Mouse (Mus musculus) layer of hippocampus, postnatal 36 days (tissue): Measurements from ENCODE around the gene Rbfox3. TPM values are rescaled to one million over a fixed set of nuclear protein-coding genes. Genes with fewer than 3 reads are reported as not detected.
A peak's percentile ranks its signal among the peaks of the same experiment; 100 is the strongest.

ENCODE experiments used
- DNase-seq, 2 experiments: peaks; one replicate each; pipeline ENCODE4 v3.0.0; 2022
- total RNA-seq, 2 experiments: library from RNA; stranded (reverse); gene quantifications; 2 replicates each; pipeline ENCODE4 v1.2.3; 2021

Rbfox3 gene
- total RNA-seq, 2 experiments from 2014 or later, result 266 to 269 TPM

GRCm38 (mm10) chr11:118584826-118585225 is 326.6 kb downstream of the Rbfox3 start:
- DNase-seq, result no peak

- DNase-seq, result no peak
Measured at GRCm38 (mm10) chr11:118583989-118584388, 327.4 kb downstream of the Rbfox3 start.

DNA sequence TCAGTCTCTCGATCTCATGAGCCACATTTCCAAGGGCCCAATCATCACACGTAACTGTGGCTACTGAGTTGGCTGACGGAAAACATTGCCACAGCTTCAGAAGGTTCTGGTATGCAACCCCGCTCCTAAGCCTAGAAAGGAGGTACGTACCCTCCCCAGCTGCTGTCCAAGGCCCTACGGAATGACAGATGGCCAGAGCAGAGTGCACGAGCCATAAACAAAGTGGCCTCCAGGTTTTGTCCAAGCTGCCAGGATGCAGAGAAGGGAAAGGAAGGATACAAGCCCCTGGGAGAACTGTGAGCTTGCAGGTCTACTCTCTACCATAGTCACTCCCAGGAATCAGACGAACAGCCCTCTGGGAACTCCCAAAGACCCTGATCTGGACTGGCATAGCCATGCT is 327.8 kb downstream of the Rbfox3 start:
- DNase-seq, result no peak

DNA sequence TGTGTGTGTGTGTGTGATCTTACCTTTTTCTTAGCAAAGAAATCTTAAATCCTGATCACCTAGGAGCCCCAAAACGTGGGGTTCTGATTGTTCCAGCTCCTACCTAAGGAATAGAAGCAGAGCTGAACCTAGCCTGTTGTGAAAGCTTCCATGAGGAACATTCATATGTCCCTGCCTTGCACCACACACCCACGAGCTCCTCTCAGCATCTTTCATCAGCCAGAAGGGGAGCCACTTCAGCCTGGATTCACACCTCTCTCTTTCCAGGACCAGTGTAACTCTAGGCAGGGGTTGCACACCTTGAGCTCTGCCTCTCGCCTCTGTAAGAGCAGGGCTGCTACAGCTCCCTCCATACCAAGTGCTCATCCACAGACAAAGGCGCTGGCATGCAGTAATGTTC is 330.4 kb downstream of the Rbfox3 start:
- DNase-seq, result no peak

DNA sequence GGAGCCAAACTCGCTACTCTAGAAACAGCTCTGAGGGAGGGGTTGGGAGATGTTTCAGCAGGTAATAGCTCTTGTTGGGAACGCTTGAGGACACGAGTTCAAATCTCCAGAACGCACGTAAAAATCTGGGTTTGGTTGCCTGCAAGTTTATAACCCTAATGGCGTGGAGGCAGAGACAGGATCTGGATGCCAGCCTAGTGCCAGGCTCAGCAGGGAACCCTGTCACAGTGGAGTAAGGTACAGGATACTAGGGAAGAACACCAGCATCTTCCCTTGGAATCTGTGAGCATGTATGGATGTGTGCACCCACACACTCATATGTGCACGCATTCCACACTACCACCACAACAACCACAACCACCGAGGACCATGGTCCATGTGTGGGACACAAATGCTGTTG is 331.8 kb downstream of the Rbfox3 start:
- DNase-seq, result no peak

- no peak for DNase-seq
Measured at GRCm38 (mm10) chr11:118577271-118577670, 334.1 kb downstream of the Rbfox3 start.

GRCm38 (mm10) chr11:118576611-118577010 is 334.8 kb downstream of the Rbfox3 start:
- DNase-seq, result no peak

- DNase-seq, result no peak
Measured at GRCm38 (mm10) chr11:118574418-118574817, 337.0 kb downstream of the Rbfox3 start.

GRCm38 (mm10) chr11:118573569-118573968 is 337.8 kb downstream of the Rbfox3 start:
- DNase-seq, result peak; percentile 41 to 52

DNA sequence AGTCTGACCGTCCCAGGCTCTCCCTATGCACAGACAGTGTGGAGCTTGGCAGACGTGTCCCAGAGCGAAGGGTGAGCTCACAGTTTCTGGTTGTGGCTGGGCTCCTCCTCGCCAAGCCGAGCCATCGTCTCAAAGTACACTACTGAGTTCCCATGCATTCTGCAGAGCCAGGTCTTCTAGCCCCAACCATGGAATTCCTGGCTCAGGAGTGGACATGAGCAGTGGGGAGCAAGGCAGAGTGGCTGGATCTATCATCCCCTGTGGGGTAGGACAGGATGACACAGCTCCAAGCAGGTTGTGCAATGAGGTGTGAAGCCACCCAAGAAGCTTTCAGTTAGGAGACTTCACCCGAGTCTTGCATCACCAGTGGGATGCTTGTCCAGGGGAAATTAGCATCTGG is 338.4 kb downstream of the Rbfox3 start:
- no peak for DNase-seq

- DNase-seq, result no peak
Measured at GRCm38 (mm10) chr11:118570164-118570563, 341.2 kb downstream of the Rbfox3 start.

GRCm38 (mm10) chr11:118569571-118570062 is 341.8 kb downstream of the Rbfox3 start:
- DNase-seq, result peak; percentile 32 to 41

- no peak for DNase-seq
Measured at GRCm38 (mm10) chr11:118563877-118564276, 347.5 kb downstream of the Rbfox3 start.

- no peak for DNase-seq
Measured at GRCm38 (mm10) chr11:118562847-118563246, 348.6 kb downstream of the Rbfox3 start.

DNA sequence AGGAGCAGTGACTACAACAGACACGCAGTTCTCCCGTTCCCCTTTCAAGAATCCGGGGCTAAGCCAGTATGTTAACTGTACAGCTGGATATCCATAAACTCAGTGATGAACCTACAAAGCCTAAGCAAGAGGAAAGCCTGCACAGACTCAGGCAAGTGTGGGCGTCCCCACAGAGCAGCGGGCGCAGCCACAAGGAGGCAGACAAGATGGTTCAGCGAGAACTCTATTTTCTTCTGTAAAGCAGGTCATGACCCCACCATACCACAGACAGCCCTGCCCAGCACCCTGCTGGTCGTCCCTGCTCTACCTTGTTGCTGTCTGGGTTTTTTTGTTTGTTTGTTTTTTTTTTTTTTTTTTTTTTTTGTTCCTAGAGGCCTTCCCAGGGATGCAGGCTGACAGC is 353.2 kb downstream of the Rbfox3 start:
- no peak for DNase-seq

- no peak for DNase-seq
Measured at GRCm38 (mm10) chr11:118555631-118556030, 355.8 kb downstream of the Rbfox3 start.

DNA sequence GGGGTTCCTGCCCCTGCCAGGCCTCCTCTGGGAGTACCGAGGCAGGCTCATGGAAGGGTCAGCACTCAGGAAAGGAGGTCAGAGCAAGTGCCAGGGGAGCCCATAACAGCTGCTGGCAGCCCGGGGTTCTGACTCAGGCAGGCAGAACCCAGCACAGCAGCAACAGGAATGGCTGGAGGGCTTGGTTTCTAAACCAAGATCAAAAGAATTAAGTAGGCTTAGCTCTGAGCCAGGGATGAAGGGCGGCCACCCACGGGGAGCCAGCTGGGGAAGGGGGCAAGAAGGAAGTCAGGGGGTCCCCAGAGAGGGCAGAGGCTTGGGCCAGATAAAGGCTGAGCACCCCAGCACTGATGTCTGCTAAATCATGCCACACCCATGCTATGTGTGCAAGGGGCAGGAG is 356.9 kb downstream of the Rbfox3 start:
- no peak for DNase-seq

GRCm38 (mm10) chr11:118553926-118554325 is 357.5 kb downstream of the Rbfox3 start:
- DNase-seq, result no peak

DNA sequence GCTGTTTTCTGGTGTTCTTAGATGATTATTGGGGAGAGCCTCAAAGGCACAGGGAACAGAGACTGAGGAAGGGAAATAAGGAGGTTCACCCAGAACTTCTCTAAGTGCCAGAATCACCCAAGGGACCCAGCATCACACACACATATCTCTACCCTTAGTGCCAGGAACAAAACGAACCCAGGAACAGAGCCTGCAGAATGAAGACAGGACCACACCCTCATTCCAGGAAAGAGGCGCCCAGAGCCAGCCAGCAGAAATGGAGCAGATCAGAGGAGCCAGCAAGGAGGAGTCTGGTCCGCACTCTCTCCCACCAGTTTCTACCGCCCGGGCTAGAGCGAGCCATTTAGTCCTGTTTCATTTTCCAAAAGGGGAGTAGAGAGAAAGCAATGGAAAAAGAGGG is 358.4 kb downstream of the Rbfox3 start:
- DNase-seq, result no peak

GRCm38 (mm10) chr11:118552478-118552877 is 358.9 kb downstream of the Rbfox3 start:
- no peak for DNase-seq

- DNase-seq, result no peak
Measured at GRCm38 (mm10) chr11:118551705-118552104, 359.7 kb downstream of the Rbfox3 start.

- DNase-seq, result no peak
Measured at GRCm38 (mm10) chr11:118550773-118551520, 360.4 kb downstream of the Rbfox3 start.

- DNase-seq, result no peak
Measured at GRCm38 (mm10) chr11:118548242-118548641, 363.2 kb downstream of the Rbfox3 start.

DNA sequence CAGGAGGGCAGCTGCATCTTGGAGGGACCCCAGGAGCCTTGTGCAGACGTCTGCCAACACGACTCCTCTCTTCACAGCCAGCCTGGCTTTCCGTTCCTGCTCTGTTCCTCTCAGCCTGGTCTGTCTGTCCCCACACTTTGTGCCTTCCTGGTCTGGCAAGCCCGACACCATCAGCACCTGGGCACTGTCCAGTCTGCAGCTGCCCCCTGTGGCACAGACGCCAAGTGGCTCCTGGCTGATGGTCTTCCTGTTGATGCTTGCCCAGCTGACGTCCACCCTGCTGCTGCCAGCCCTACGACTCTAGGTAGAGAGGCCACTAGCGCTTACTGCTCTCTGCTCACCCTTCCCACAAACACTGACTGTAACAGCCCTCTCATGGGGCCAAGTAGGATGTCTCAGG is 365.1 kb downstream of the Rbfox3 start:
- no peak for DNase-seq

DNA sequence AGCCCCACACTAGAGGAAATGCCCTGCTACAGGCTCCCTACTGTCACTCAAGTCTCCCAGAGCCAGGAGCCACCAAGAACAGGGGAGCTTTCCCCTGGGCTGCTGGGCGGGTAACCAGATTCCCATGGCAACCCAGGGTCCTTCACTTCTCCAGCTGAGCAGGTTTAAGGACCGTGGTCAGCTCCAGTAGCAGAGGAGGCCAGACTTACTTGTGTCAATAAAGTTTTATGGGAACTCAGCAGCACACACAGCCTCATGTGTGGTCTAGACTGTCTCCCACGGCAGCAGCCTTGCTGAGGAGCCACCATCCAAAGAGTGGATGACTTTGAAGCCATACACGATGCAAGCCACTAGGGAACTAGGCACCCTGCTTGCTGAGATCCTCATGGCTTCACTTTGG is 365.7 kb downstream of the Rbfox3 start:
- DNase-seq, result no peak
